Mouse (Mus musculus) heart, adult 2 months (tissue): ENCODE results near the gene Supt20. TPM values are rescaled to one million over a fixed set of nuclear protein-coding genes. Genes with fewer than 3 reads are reported as not detected.

Source experiments
- DNase-seq, 2 experiments: peaks; one replicate each; pipeline ENCODE4 v3.0.0; 2021
- H3K27ac ChIP-seq: fragments of 200-600 bp; 2 replicates; pipeline ENCODE4 v1.8.1; 2022
- H3K27me3 ChIP-seq: fragments of 200-500 bp; 2 replicates; pipeline ENCODE4 v1.6.1; 2012; ENCODE audit warnings: mild to moderate bottlenecking, low read length, inconsistent platforms, mixed read lengths; ENCODE audit not compliant: control insufficient read depth, insufficient read depth
- H3K36me3 ChIP-seq: fragments of 200-500 bp; 2 replicates; pipeline ENCODE4 v1.6.1; 2012; ENCODE audit warnings: low read length, inconsistent platforms; ENCODE audit not compliant: control insufficient read depth, insufficient read depth
- H3K4me1 ChIP-seq: fragments of 200-500 bp; 2 replicates; pipeline ENCODE4 v1.6.1; 2011; ENCODE audit warnings: low read length; ENCODE audit not compliant: control insufficient read depth, insufficient read depth
- H3K4me3 ChIP-seq: fragments of 200-600 bp; 2 replicates; pipeline ENCODE4 v1.8.1; 2022
- H3K79me2 ChIP-seq: fragments of 200-500 bp; replicated peaks from 2 replicates; pipeline ENCODE4 v1.6.1; 2012; ENCODE audit warnings: mild to moderate bottlenecking, inconsistent platforms, low read length, moderate library complexity, mixed read lengths; ENCODE audit not compliant: control insufficient read depth, insufficient read depth
- H3K9ac ChIP-seq: fragments of 200-500 bp; 2 replicates; pipeline ENCODE4 v1.6.1; 2012; ENCODE audit warnings: low read depth, mild to moderate bottlenecking, control low read depth, inconsistent platforms, low read length, mixed read lengths
- CTCF ChIP-seq: fragments of 200-600 bp; IDR thresholded peaks from 2 replicates; pipeline ENCODE4 v1.8.1; 2022; ENCODE audit warnings: antibody characterized with exemption, mild to moderate bottlenecking, moderate library complexity
- EP300 ChIP-seq: fragments of 200-500 bp; IDR thresholded peaks from 2 replicates; pipeline ENCODE4 v1.6.1; 2011; ENCODE audit warnings: low read depth, low read length, control low read depth; ENCODE audit not compliant: insufficient read depth
- POLR2A ChIP-seq: fragments of 200-500 bp; IDR thresholded peaks from 2 replicates; pipeline ENCODE4 v1.6.1; 2011; ENCODE audit warnings: mild to moderate bottlenecking, low read depth, low read length, control low read depth; ENCODE audit not compliant: insufficient read depth
- WGBS: fragments of 180-500 bp; shearing (Covaris S2); methylation state at CpG from one replicate; pipeline ENCODE4 v1.1.7; 2018; 5-methylcytosine and 5-hydroxymethylcytosine counted together
- intact Hi-C: fragments of 180-260 bp; cut with DNase I; formaldehyde crosslinking; loops from one replicate; pipeline ENCODE4 v1.15.1; 2025
- polyA plus RNA-seq: library from polyadenylated mRNA; depleted of rRNA; stranded (reverse); fragments of >200 nt; gene quantifications from 2 replicates; pipeline ENCODE4 v1.2.3, GENCODE M21; 2012
- total RNA-seq, 2 experiments: library from RNA; stranded (reverse); gene quantifications; 2 replicates each; pipeline ENCODE4 v1.2.3; 2021

Gene Supt20
- total and polyA plus RNA-seq, 3 experiments = 18.0 to 22.7 (median 19.8) TPM

DNA sequence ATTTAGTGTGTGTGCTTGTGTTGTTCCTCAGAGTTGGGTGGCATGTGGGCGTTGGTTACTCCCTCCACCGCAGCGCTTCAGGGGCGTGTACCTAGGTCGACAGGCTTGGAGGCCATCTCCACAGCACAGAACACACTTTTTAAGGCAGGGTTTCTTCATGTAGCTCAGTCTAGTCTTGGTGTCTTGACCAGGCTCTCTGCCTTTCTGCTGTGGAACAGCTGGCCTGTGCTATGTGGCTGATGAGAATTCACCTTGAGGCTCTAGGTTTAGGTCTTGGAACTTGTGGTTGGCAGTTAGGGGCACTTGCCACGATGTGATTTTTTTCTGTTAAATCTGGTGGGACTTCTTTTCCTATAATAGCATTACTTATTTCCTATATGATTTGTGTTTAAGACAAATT is 21.6 kb downstream of the Supt20 start, which contains the start of gene Gm21958:
Gm21958 (minus strand) TSS at position 101 of the 400 bp plus-strand sequence.
- Histone ChIP-seq H3K79me2 (no peaks in the 10 kb centered on the region), H3K9ac (no peak within 1 kb of the TSS), H3K4me3 (no peak within 1 kb of the TSS), H3K36me3 (peaks cover 10% of the 10 kb centered on the region), H3K4me1 (no peaks in the 10 kb centered on the region), H3K27ac (no peak within 1 kb of the TSS), H3K27me3 (no peaks in the 10 kb centered on the region)
- no peak for TF ChIP-seq POLR2A
- TF ChIP-seq CTCF = no peak
- TF ChIP-seq EP300 = no peak
- 89% methylated on average over 6 of the region's 6 CpGs for WGBS
- no peak for DNase-seq
- intact Hi-C loops = no loop called here

DNA sequence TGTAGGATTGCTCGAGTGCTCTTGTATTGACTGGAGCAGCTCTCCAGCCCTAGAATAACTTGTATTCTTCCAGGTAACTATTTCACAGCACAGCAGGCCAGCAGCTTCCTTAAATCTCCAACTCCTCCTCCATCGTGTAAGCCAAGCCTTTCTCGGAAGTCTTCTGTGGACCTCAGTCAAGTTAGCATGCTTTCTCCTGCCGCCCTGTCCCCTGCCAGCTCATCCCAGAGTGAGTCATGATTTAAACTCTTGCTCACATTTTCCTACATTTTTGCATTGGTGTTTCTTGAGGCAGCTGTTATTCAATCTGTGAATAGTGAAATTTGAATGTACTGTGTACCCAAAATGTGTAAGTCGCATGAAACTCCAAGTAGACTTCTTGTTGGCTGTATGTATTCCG is 22.9 kb downstream of the Supt20 start:
- Histone ChIP-seq H3K36me3 (peaks cover 3% of the 10 kb centered on the region; the same call in 1 of the 2 replicates), H3K4me3 (no peak overlapping the region), H3K27me3 (no peaks in the 10 kb centered on the region), H3K27ac (no peak overlapping the region), H3K4me1 (no peaks in the 10 kb centered on the region), H3K9ac (no peak overlapping the region), H3K79me2 (no peaks in the 10 kb centered on the region)
- DNase-seq = no peak
- WGBS = 81% methylated on average over 6 of the region's 6 CpGs
- intact Hi-C loops = no loop called here
- TF ChIP-seq POLR2A = no peak
- TF ChIP-seq EP300 = no peak
- no peak for TF ChIP-seq CTCF

DNA sequence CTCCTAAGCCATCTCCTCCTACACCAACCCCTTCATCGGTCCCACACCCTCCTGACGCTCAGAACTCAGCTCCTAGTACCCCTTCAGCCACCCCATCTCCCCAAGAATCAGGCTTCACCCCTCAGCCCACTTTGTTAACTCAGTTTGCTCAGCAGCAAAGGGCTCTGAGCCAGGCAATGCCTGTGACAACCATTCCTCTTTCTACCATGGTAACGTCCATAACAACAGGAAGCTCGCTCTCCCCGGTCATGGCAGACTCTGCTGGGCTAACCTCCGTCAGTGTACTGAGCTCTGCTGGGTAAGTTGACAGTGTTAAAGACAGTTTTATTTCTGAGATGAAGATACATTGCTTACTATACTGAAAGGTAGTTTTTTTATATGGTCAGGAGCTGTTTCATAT is 24.7 kb downstream of the Supt20 start:
- Histone ChIP-seq H3K27ac (no peak overlapping the region), H3K79me2 (no peaks in the 10 kb centered on the region), H3K36me3 (no peaks in the 10 kb centered on the region; the same call in 1 of the 2 replicates), H3K9ac (no peak overlapping the region), H3K4me1 (no peaks in the 10 kb centered on the region), H3K4me3 (no peak overlapping the region), H3K27me3 (no peaks in the 10 kb centered on the region)
- no peak for DNase-seq
- WGBS = 64% methylated on average over 6 of the region's 6 CpGs
- TF ChIP-seq EP300 (no peak), CTCF (no peak), POLR2A (no peak)
- intact Hi-C loops = no loop called here

DNA sequence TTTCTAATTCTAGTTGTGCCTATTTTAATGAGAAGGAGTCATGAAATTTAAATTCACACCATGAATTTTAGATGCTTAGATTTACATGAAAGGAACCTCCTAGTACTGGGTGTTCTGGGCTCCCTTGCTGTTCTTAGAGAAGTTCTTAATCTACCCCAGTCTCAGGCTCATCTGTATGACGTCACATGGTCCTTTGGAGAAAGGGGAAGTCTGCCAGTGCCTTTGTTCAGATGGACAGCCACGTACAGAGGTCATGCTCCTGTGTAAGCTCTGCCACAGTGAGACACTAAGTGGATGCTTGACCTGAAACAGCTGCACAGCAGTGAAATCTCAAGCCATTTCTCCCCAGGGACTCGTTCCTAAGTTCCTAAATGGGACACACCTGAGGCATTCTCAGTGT is 26.3 kb downstream of the Supt20 start:
- Histone ChIP-seq H3K27me3 (no peaks in the 10 kb centered on the region), H3K36me3 (peaks cover 9% of the 10 kb centered on the region), H3K4me1 (peaks cover 2% of the 10 kb centered on the region), H3K79me2 (no peaks in the 10 kb centered on the region), H3K27ac (no peak overlapping the region), H3K9ac (no peak overlapping the region), H3K4me3 (no peak overlapping the region)
- no peak for DNase-seq
- intact Hi-C loops = no loop called here
- WGBS = 58% methylated on average over 3 of the region's 3 CpGs
- TF ChIP-seq CTCF = no peak
- TF ChIP-seq EP300 = no peak
- no peak for TF ChIP-seq POLR2A

DNA sequence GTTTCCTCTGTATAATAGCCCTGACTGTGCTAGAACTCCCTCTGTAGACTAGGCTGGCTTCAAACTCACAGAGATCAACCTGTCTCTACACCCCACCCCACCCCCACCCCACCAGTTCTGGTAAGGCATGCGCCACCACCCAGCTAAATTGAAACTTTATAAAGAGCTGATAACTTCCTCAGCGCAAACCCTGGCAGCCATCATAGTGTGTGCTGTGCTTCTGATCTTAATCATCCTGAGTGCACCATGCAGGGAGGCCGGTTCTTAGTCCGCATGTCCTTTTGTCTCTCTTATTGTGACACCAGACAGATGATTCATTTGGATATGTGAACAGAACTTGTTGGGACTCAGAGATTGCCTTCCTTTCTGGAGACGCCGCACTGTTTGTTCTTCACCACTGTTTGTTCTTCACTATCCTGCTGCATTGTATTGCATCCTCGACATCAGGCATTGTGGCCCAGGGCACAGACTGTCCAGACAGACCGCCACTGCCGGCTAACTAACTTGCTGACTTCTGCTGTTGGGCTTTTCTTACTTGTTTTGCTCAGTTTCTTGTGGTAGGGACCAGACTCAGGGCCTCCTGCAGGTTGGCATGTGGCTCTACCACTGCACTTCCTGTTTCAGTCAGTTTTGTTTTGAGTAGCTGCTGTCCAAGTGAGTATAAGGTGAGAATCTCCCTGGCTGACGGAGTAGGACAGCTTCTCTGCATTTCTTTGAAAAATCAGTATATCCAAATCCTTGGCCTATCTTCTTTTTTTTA is 31.3 kb downstream of the Supt20 start:
- intact Hi-C loops = no loop called here
- TF ChIP-seq EP300 = no peak
- no peak for TF ChIP-seq POLR2A
- no peak for TF ChIP-seq CTCF
- no peak overlapping the region for H3K27ac ChIP-seq
- H3K27me3 ChIP-seq = no peaks in the 10 kb centered on the region
- H3K79me2 ChIP-seq = no peaks in the 10 kb centered on the region
- WGBS = 76% methylated on average over 10 of the region's 10 CpGs
- H3K9ac ChIP-seq = no peak overlapping the region
- peaks cover 9% of the 10 kb centered on the region for H3K36me3 ChIP-seq
- peaks cover 2% of the 10 kb centered on the region for H3K4me1 ChIP-seq
- H3K4me3 ChIP-seq = no peak overlapping the region
- DNase-seq = no peak

DNA sequence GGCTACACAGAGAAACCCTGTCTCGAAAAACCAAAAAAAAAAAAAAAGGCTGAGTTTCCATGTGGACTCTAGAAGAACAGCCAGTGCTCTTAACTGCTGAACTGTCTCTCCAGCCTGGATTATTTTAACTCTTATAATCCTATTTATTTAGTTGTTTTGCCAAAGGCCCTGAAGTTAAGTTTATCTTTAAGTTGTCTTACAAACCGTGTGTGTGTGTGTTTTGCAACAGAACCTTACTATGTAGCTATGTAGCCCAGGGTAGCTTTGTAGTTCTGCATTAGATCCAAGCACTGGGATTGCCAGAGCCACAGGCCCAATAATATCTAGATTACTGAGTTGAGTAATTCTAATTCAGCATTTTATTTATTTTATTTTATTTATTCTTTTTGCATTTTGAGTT is 32.7 kb downstream of the Supt20 start:
- Histone ChIP-seq H3K4me1 (peaks cover 2% of the 10 kb centered on the region), H3K4me3 (no peak overlapping the region), H3K36me3 (peaks cover 12% of the 10 kb centered on the region), H3K27ac (no peak overlapping the region), H3K79me2 (no peaks in the 10 kb centered on the region), H3K27me3 (no peaks in the 10 kb centered on the region), H3K9ac (no peak overlapping the region)
- TF ChIP-seq POLR2A (no peak), EP300 (no peak), CTCF (no peak)
- intact Hi-C loops = no loop called here
- WGBS = 78% methylated on average over 2 of the region's 2 CpGs
- no peak for DNase-seq
